Mouse (Mus musculus) kidney, postnatal 14 days (tissue): Measurements from ENCODE around the gene Tpst1.

Source experiments
- DNase-seq: peaks from one replicate; pipeline ENCODE4 v3.0.0; 2022; ENCODE audit warnings: mixed read lengths

Tpst1 gene

DNA sequence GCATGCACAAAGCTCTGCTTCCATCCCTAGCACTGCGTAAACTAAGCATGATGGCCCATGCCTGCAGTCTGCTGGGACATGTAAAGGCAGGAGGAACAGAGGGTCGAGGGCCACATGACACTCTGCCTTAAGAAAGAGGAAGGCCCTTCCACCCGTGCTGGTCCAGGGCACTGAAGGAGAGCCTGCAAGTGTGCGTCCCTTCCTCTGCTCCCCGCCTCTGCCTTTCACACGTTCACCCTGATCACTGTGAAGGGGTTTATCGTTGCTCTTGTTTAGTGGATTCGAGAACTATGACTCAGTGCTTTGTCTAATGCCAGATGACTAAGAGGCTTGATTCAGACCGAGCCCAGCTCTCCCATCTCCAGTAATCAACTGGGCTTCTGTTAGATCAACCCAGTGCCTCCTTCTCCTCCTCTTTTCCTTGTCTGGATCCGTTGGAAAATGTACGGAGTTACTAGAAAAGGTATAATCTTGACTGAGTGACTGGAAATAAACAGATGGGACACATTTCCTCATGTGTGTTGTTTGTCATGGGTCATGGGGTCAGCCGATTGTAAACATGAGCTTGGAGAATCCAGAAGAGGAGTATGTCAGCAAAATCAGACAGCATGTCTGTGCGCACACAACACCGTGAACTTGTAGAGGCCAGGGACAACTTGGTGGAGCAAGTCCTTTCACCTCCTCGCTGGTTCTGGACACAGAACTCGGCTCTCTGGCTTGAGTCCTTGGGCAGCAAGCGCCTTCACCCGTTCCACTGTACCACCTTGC, 16.7 kb downstream of the Tpst1 start:
- no peak for DNase-seq

DNA sequence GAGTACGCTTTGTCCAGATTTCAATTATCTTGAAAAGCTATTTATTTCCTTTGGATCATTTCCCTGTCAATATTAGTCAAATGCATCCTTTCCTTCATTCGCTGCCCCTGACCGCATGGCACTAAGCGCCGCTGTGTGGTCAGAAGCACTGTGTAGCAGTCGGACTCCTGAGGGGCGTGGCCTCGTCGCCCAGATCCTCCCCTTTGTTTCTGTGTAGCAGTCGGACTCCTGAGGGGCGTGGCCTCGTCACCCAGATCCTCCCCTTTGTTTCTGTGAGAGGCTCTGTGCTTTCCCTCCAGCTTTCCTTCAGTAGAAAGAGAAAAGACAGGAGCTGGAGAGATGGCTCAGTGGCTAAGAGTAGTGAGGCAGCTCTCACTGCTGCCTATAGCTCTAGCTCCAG, 23.6 kb downstream of the Tpst1 start:
- DNase-seq: no peak

DNA sequence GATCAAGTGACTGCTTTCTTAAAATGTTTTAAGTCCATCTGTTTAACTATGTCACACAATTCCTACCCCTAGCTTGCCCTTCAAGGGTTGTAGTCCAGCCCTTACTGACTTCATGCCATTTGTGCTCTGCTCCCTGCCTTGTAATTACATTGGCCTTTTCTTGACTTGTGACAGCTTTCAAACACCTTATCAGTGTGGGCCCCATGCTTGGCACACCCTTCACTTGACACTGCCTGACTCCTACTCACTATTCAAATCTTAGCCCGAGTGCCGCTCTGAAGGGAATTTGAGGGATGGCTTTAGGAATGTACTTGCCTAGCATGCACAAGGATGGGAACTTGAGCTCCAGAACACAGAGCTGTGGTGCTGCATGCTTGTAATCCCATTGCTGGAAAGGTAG, 24.7 kb downstream of the Tpst1 start:
- no peak for DNase-seq

DNA sequence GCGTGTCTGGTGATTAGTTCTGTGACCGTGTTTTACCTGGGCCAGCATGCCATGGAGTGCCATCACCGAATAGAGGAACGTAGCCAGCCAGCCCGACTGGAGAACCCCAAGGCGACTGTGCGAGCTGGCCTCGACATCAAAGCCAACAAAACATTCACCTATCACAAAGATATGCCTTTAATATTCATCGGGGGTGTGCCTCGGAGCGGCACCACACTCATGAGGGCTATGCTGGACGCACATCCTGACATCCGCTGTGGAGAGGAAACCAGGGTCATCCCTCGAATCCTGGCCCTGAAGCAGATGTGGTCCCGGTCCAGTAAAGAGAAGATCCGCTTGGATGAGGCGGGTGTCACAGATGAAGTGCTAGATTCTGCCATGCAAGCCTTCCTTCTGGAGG, 28.6 kb downstream of the Tpst1 start:
- DNase-seq: no peak

DNA sequence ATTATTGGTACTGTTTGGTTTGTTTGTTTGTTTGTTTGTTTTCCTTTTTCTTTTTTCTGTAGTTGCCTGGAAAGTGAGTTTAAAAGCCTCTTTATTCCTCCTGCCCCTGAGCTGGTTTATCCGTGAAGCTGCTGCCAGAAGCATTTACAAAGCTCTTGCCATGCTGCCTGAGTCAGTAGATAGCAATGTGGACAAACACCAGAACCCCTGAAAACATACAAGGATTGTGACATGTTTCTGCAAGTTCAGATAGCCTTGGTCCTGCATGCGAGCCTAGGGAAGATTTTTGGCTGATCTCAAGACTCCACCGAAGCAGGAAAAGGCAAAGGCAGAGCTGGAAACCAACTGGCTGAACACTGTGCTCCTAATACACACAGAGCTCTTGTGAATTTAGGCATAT, 36.2 kb downstream of the Tpst1 start:
- DNase-seq: no peak

DNA sequence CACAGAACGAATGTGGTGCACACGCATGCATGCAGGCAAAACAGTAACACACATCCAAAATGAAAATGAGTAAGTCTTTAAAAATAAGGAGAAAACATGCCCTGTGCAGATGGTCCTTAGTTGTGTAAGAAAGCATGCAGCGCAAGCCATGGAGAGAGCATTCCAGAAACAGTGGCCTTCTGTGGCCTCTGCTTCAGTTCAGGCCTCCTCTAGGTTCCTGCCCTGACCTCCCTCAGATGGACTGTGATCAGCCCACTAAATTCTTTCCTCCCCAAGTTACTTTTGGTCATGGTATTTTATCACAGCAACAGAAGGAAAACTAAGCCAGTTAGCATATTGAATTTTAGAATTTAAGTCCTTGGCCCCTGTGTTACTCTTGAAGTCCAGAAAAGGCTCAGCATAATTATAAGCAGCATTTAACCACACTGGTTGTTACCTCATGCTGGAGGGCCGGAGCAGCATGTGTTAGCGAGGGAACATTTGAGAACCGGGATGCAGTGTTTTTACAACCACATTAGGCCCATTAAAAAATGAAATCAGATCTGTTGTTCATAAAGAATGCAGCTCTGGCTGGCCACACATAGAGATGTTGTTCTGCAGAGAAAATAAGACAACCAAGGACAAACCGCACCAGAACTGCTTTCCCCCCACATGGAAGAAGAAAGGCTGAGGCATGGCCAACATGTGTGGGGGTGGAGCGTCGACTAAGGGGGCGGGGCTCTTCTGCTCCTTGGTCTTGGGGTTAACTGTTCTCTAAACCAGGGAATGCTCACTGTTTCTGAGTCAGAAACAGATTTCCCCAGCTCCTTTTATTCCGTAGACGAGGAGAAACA, 37.7 kb downstream of the Tpst1 start:
- DNase-seq: no peak

DNA sequence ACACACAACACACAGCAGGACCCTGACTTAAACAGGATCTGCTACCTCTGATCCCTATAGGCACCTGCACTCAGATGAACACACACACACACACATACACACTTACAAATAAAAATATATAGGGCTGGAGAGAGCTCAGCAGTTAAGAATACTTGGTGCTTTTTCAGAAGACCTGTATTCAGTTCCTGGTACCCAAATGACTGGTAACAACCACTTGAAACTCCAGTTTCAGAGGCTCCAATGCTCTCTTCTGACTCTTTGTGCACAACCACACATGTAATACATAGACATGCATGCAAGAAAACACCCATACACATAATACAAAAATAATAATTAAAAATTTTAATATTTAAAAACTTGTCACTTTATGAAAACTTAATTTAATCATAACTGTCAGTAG, 39.5 kb downstream of the Tpst1 start:
- no peak for DNase-seq

DNA sequence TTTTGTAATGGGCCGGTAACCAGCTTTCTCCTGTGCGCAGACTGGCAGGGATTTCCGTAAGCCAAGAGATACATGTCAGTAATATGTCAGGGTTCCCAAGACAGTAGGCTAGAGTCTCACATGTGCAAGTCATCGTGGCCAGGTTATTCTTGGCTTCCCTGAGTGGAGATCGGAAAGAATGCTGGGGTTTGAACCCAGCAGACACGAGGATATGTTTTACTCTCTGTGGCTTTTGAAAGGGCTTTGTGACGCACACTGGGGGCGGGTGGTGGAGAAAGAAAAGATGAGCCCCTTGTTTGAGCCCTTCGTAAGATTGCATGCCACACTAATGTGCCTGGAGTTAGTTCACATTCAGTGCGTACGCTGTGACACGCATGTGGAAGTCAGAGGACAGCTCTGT, 43.0 kb downstream of the Tpst1 start:
- DNase-seq: no peak

DNA sequence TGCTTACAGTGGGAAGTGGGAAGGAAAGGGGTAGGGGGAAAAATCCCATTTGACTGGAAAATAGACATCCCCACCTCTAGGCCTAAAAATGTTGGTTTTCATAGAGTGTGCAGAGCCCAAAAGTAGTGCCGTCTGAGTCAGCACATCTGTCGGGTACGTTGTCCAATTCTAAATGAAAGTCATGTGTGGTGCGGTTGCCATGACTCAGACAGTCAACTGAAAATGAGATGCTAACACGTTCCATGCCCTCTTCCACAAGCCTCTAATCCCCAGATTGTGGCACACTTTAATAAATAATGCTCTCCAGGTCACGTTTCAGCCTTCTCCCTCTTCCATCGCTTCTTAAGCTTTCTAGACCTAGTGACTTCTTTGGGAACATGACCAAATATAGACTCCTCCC, 43.7 kb downstream of the Tpst1 start:
- no peak for DNase-seq

DNA sequence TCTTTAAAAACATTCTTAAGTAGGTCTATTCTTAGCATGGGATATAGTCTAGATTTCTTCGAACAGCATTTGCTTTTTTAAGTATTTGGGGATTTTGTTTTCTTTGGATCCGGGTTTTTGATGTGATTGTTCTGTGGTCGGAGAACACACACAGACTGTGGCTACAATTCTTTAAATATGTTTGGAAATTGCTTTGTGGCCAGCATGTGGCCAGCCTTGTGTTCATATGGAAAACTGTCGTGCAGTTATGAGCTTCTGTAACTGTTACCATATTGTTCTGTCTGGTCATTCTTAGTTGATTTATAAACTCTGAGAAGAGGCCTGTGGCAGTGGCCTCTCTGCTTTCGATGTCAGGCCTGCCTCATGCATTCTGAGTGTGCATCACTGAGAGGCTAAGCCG, 44.8 kb downstream of the Tpst1 start:
- no peak for DNase-seq

DNA sequence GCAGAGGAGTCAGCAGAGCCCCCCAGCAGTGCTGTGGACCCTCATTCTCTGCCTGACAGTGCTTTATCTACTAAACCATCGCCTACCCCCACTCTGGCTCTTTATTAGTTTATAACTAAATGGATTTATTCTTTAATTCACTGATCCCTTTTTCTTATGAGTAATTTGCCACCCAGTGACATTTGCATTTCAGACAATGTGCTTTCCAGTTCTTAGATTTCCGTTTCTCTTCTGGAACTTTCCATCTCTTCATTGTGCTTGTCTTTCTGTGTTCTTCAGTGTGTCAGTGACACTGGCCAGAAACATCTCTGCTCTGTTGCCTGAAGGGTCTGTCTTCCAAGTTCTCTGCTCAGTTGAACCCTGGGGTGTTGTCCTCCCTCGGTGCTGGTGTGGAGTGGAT, 46.1 kb downstream of the Tpst1 start:
- DNase-seq: no peak

DNA sequence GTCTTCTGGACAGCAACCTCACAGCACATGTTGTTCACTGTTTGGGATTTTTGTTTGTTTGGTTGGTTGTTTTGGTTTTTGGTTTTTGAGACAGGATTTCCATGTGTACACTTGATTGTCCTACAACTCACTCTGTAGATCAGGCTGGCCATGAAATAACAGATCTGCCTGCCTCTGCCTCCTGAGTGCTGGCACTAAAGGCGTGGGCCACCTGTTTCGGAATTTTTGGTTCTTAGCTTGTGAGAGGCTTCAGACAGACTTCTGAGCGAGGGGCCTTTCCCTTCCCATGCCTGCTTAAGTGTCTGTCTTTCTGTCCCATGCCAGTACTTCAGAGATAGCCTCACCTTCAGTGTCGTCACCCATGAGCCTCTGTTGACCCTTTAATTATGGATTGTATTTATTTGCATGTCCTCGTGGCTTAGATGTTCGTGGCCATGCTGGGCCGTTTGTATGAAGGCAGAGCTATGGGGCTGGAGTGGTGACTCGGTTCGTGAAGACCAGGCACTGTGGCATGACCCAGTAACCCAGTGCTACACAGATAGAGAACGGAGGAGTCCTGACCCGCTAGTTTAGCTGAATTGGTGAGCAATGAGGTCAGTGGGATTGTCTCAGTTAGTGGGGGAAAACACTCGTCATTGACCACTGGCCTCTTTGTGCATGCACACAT, 47.1 kb downstream of the Tpst1 start:
- DNase-seq: no peak

DNA sequence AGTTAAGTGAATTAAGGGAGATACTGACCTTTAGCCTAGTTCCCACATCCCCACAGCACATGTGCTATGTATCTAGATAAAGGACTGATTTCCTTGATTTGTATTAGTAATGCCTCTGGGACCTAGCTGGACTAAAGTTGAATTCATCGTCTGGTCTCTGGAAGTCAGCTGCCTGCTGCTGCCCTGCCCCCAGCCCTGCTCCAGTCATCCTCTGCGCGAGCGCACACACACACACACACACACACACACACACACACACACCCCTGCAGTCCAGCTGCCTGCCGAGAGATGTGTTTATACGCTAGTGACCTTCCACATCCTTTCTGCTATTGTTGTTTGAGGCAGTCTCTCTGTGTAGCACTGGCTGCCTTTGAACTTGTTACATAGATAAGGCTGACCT, 47.8 kb downstream of the Tpst1 start:
- DNase-seq: peak; percentile 66

DNA sequence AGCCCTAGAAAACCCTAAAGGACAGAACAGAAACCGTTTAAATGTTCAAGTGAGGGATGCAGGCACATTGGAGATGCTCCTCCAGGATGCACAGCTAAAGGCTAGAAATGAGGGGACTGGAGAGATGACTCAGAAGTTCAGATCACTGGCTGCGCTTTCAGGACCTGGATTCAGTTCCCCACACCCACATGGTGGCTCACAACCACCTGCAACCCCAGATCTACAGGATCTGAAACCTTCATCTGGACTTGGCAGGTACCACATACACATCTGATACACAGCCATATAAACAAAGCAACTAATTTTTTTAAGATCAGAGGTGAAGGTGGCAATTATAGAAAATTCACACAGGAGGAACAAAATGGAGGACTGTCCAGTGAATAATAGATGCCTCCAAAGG, 49.2 kb downstream of the Tpst1 start:
- DNase-seq: no peak

DNA sequence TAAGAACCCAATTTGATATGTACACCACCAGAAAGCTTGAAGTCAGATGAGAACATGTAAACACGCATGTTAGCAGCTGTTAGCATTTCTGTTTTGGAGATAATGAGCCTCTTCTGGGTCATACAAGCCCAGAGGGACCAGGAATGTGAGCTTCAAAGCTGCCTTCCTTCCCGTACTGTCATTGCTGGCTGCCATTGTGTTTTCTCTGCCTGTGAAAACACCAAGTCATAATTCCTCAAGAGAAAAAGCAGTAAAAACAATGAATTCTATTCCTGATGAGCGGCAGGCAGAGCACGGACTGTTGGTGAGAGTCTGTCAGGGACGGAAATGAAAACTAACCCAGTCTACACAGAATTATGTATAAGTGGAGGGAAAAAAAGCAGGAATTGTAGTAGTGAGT, 51.1 kb downstream of the Tpst1 start:
- peak; percentile 45 for DNase-seq

DNA sequence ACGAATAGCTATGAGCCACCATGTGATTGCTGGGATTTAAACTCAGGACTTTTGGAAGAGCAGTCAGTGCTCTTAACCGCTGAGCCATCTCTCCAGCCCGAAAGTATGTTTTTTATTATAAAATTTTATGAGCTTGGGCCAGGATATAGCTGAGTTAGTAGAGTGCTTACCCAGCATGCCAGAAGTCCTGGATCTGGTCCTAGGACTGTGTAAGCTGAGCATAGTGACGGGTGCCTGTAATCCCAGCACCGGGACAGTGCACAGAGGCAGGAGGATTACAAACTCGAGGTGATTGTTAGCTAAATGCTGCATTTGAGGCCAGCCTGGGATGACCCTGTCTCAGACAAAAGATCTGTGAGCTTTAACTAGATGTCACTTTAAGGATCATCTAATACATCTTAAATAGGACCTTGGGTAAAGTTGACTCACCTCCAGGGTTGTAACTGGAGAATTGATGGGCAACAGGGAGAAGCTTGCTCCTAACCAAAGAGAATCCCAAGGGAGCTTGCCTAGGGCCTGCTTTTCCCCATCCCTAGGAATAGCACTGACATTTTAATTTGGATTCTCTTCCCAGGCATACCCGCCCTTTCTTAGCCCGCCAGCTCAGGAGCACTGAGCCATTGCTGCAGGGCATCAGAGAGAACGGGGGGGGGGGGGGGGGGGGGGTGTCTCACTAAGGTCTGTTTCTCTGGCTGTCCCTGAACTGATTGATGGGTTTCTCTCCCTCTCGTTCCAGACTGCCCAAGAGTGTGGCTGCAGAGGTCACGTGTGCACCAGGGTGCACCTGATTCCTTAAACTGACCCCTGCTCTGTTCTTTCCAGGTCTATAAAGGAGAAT, 55.8 kb downstream of the Tpst1 start:
- DNase-seq: peak; percentile 26

DNA sequence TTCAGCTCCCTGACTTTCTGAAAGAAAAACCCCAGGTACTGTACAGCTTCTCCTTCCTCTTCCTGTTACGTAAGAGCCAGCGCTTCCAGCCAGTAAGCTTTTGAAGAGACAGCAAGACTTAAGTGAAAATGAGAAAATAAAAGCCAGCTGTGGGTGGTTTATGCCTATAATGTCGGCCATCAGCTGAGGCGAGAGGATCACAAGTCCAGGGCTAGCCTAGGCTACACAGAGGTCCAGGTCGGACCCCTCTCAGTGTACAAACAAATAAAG, 56.3 kb downstream of the Tpst1 start:
- DNase-seq: no peak

DNA sequence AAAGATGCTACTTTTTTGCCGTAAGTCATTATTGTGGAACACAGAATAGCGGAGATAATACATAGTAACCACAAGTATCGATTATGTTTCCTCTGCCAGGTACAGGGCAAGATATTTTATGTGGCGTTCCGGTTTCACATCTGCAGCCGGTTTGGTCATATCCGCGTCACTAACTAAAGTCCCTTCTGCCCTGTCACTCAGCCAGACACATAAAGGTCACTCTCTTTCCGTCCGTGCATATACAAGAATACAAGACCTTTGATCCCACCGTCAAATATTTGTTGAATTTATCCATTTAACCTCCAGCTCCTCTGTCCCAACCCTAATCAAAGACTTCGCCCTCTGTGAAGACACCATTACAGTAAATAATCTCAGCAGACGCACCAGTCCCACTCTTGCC, 63.5 kb downstream of the Tpst1 start:
- DNase-seq: no peak

DNA sequence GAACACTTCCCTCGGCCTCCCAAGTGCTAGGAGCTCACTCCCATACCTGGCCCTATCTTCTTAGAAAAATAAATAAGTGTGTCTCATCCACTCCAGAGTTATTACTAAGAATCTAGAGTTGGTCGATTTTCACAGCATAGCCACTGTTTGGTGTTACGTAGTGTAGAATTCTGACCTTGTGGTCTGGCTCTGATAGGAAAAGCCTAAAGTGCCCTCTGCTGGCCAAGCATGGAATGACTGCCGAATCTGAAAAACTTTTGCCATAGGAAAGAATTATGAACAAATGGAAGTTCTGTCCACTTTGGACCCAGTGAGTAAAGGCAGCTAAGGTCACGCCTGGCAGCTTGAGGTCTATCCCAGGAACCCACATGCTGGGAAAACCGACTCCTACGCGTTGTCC, 66.3 kb downstream of the Tpst1 start:
- DNase-seq: peak; percentile 83

DNA sequence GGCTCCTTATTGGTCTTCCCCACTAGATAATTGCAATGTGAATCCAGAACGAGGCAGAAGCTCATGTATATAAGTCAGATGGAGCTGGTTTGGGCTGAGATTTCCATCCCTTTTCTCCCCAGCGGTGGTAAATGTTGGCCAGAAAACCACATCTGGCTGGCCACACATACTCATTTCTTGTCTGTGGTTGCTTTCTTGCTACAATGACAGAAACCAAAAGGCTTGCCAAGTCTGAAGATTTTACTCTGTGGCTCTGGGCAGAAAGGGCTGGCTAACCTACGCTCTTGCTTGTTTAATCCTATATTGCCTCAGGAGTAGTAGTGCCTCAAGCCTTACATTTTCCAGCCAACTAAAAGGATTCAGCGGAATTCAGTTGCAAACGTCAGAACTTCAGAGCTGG, 68.0 kb downstream of the Tpst1 start:
- DNase-seq: no peak

DNA sequence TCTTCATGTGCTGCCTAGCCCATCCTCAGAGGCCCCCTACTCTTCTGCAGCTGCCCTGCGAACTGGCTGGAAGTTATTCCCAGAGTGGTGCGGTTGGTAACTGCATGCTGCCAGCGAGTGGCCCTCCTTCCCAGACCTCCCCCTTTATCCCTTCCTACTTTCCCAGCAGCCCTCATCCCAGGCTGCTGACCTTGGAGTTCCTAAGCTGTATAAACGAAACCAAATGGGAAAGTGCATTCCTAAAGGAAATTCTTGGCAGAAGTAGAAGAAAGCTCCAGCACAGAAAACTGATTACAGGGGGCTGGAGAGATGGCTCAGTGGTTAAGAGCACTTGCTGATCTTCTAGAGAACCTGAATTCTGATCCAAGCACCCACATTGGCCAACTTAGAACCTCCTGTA, 68.9 kb downstream of the Tpst1 start:
- DNase-seq: peak; percentile 26

DNA sequence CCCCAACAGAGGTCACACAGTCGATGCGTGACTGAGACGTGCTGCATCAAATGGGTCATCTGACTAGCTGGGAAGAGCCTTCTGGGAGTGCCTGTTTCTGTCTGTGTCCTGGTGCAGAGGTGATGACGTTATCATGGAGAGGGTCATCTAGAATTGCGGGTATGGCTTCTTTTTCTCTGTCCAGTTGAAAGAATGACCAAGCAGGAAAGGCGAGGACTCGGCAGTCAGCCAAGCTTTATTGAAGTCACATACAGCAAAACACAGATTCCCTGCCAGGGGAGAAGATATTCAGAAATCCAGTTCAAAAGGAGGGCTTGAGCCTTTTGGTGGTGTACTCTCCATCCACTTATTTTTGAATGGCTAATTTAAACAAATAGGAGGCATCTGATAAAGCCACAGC, 70.0 kb downstream of the Tpst1 start:
- no peak for DNase-seq

DNA sequence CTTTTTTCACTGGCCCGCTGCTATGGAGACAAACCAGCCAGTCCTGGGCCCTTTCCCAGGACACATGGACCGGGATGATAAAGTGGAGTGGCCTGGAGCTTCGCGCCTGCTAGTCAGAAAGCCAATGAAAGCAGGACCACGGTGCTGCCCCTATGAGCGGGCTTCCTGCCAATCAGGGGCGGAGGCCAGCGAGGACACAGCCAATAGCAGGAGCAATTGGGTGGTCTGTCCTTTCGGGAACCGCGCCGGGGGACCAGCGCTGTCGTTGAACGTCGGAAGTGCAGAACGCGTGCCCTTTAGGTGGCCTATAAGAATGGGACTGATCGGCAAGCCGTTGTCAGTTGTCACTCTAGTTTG, 70.8 kb downstream of the Tpst1 start:
- peak; percentile 83 for DNase-seq
